Mouse (Mus musculus) embryonic fibroblast, embryonic 13.5 days (primary cell): ENCODE measurements at regions not wholly inside any gene's neighbourhood (a gene's known extent, or its start where the extent isn't known, plus 50 kb on each side); places are given as distances from the start of the nearest gene placed in this dataset.

Experiments used
- CTCF ChIP-seq: IDR thresholded peaks from 2 replicates; pipeline ENCODE4 v1.5.1; 2011; ENCODE audit warnings: mild to moderate bottlenecking, control low read depth, low read length, moderate library complexity, borderline replicate concordance; ENCODE audit not compliant: insufficient read depth
- POLR2A ChIP-seq: IDR thresholded peaks from 2 replicates; pipeline ENCODE4 v1.6.1; 2011; ENCODE audit warnings: low read depth, mild to moderate bottlenecking, control low read depth, low read length, moderate library complexity

DNA sequence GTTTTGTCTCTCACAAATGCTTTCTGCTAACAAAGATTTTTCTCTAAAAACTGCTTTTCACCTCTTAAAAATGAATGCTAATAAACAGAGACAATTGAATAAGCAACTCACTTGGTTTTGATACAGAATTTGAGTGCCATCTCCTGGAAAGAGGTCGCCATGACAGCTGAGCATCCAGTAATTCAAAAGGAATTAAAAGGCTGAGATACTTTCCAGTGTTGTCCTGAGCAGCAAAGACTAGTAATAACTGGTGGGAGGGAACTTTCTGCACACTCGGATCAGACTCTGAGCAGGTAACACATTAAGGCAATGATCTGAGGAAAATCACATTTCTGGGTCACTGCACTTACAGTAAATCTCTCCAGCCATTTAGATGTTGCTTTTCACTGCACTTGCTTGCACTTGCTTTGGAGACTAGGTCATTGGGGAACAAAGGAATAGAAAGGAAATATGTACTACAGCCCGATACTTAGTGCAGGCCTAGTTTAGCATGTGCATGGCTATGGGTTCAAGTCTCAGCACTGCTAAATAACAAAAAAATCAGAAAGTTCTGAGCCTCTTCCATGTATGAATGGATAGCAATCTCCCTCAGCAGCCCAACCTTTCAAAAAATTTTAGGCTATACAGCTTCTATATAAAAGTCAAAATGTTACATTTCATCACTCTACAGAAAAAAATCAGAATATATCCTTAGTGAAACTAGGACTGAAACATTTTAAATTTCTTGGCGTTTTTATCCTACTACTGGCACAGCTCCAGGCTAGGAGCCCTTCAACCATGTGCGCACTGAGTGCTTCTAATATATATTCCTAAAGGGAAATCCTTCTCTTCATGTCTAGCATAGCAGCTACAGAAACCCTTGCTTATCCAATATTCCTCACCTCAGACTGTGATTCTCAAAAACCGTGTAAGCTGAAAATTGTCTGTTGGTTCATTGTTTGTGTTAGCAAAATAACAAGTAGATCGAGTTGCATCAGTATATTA is 275.8 kb upstream of the Foxg1 start:
- TF ChIP-seq CTCF (no peak), POLR2A (no peak)
